Mouse (Mus musculus) heart, adult 2 months (tissue): Measurements from ENCODE around the gene Ccdc12.

Source experiments
- CTCF ChIP-seq: fragments of 200-600 bp; IDR thresholded peaks from 2 replicates; pipeline ENCODE4 v1.8.1; 2022; ENCODE audit warnings: antibody characterized with exemption, mild to moderate bottlenecking, moderate library complexity
- EP300 ChIP-seq: fragments of 200-500 bp; IDR thresholded peaks from 2 replicates; pipeline ENCODE4 v1.6.1; 2011; ENCODE audit warnings: low read depth, low read length, control low read depth; ENCODE audit not compliant: insufficient read depth
- POLR2A ChIP-seq: fragments of 200-500 bp; IDR thresholded peaks from 2 replicates; pipeline ENCODE4 v1.6.1; 2011; ENCODE audit warnings: mild to moderate bottlenecking, low read depth, low read length, control low read depth; ENCODE audit not compliant: insufficient read depth

DNA sequence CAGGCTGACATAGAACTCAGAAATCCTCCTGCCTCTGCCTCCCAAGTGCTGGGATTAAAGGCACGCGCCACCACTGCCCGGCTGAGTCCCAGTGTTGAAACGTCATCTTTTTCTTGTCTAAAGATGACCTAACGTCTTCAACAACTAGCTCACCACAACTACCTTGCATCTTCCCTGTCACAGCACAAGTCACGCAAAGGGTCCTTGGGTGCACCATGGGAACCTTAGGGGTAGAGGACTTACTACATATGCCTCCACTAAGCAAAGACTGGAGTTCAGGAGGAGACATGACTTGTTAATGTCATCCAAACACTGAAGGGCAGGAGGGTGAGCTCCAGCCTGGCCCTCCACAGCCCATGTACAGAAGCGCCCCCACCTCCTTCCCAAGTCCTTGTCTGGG lies 35.6 kb upstream of the Ccdc12 start:
- TF ChIP-seq CTCF (no peak), POLR2A (no peak), EP300 (no peak)
